Comparison of ENCODE assay signal across 7 mouse cellular contexts in genomic region chr1:91038010-91038409, GRCm38 (mm10). TPM values are rescaled to one million over a fixed set of nuclear protein-coding genes. Genes with fewer than 3 reads are reported as not detected.
A peak's percentile ranks its signal among the peaks of the same experiment; 100 is the strongest.
DNase-seq lines count a peak whose midpoint lies in the region; ATAC-seq and TF ChIP-seq lines count a peak whose summit lies in the region.

No protein-coding gene starts in this region.

- H3K9me3 ChIP-seq in liver, embryonic 14.5 days (ENCODE audit: control insufficient read depth, low read length): no peaks in the 10 kb centered on the region
- no peaks in the 10 kb centered on the region for H3K9me3 ChIP-seq in liver, embryonic 11.5 days (ENCODE audit: control insufficient read depth, low read length)

- no peaks in the 10 kb centered on the region for H3K27me3 ChIP-seq in liver, embryonic 14.5 days (ENCODE audit: control insufficient read depth, insufficient read depth, low read length)
- H3K27me3 ChIP-seq in liver, embryonic 11.5 days (replicated peaks; ENCODE audit: control insufficient read depth, insufficient read depth, low read length): no peaks in the 10 kb centered on the region

- H3K4me3 ChIP-seq in liver, embryonic 14.5 days (ENCODE audit: insufficient read depth in 1 of 2, low read depth in 2 of 2, low read length in 2 of 2): no peak overlapping the region
- no peak overlapping the region for H3K4me3 ChIP-seq in liver, embryonic 11.5 days (ENCODE audit: low read depth, low read length)
- no peak overlapping the region for H3K4me3 ChIP-seq in bone marrow macrophage, adult 2 months (ENCODE audit: insufficient read depth, low read length)
- no peak overlapping the region for H3K4me3 ChIP-seq in lung, adult 2 months (replicated peaks; ENCODE audit: extremely low read depth, low read depth, low read length)

- peaks cover 0 to 6% of the 10 kb centered on the region in 2 experiments; a peak in 2 of 4 replicates for H3K4me1 ChIP-seq in liver, embryonic 14.5 days (replicated peaks; ENCODE audit: control insufficient read depth in 2 of 2, insufficient read depth in 2 of 2, low read length in 1 of 2)
- peaks cover 10% of the 10 kb centered on the region for H3K4me1 ChIP-seq in liver, embryonic 11.5 days (replicated peaks; ENCODE audit: control insufficient read depth, insufficient read depth, low read length)
- H3K4me1 ChIP-seq in bone marrow macrophage, adult 2 months (ENCODE audit: control insufficient read depth, insufficient read depth, low read length): peaks cover 69% of the 10 kb centered on the region
- H3K4me1 ChIP-seq in lung, adult 2 months (ENCODE audit: control insufficient read depth, insufficient read depth, low read length): peaks cover 20% of the 10 kb centered on the region

- peak; percentile 72 for TF ChIP-seq CTCF in liver, embryonic 14.5 days (IDR thresholded peaks at IDR 0.05; ENCODE audit: low read depth)
- TF ChIP-seq CTCF in bone marrow macrophage, adult 2 months (IDR thresholded peaks at IDR 0.05; ENCODE audit: low read depth, low read length): peak; percentile 69
- peak; percentile 84 for TF ChIP-seq CTCF in lung, adult 2 months (IDR thresholded peaks at IDR 0.05; ENCODE audit: insufficient read depth, low read length)

- no peak overlapping the region for H3K9ac ChIP-seq in liver, embryonic 14.5 days (replicated peaks)
- H3K9ac ChIP-seq in liver, embryonic 11.5 days (ENCODE audit: low read depth, low read length): no peak overlapping the region

- H3K4me2 ChIP-seq in liver, embryonic 14.5 days (ENCODE audit: low read depth): no peak overlapping the region
- no peak overlapping the region for H3K4me2 ChIP-seq in liver, embryonic 11.5 days

- no peak for ATAC-seq in liver, embryonic 14.5 days (ENCODE audit: insufficient read depth)
- ATAC-seq in liver, embryonic 11.5 days (replicated peaks; ENCODE audit: low FRiP score): no peak
- no peak for ATAC-seq in erythroblast, adult 5-6 weeks (replicated peaks; ENCODE audit: low FRiP score, poor library complexity, severe bottlenecking)

- H3K36me3 ChIP-seq in liver, embryonic 14.5 days (replicated peaks; ENCODE audit: control insufficient read depth, insufficient read depth, low read depth): no peaks in the 10 kb centered on the region
- H3K36me3 ChIP-seq in liver, embryonic 11.5 days (ENCODE audit: control insufficient read depth, insufficient read depth, low read length): no peaks in the 10 kb centered on the region

- TF ChIP-seq POLR2A in bone marrow macrophage, adult 2 months (IDR thresholded peaks at IDR 0.05; ENCODE audit: borderline replicate concordance, low read depth, low read length): no peak
- no peak for TF ChIP-seq POLR2A in lung, adult 2 months (IDR thresholded peaks at IDR 0.05; ENCODE audit: borderline replicate concordance, extremely low read depth, low read depth, low read length)

- WGBS in liver, embryonic 14.5 days (ENCODE audit: insufficient replicate concordance): 46% methylated on average over 6 of the region's 6 CpGs
- 71% methylated on average over 6 of the region's 6 CpGs for WGBS in liver, embryonic 11.5 days
- WGBS in lung, adult 2 months: 29% methylated on average over 6 of the region's 6 CpGs

- no peak for DNase-seq in liver, embryonic 14.5 days (ENCODE audit: low read depth in 3 of 3, low spot score in 3 of 3)
- no peak for DNase-seq in liver, embryonic 11.5 days (ENCODE audit: low spot score)
- no peak for DNase-seq in lung, adult 2 months
- peak; percentile 72 for DNase-seq in thymus, postnatal 0 days (ENCODE audit: low spot score)
- no peak for DNase-seq in left cerebral cortex, adult 18-20 months (ENCODE audit: low spot score in 2 of 2)

- TF ChIP-seq EP300 in liver, embryonic 14.5 days (IDR thresholded peaks at IDR 0.05; ENCODE audit: low read depth): no peak

- no peak overlapping the region for H3K27ac ChIP-seq in liver, embryonic 14.5 days
- H3K27ac ChIP-seq in liver, embryonic 11.5 days (ENCODE audit: low read depth, low read length): no peak overlapping the region
- peak overlapping the region; percentile 62 for H3K27ac ChIP-seq in bone marrow macrophage, adult 2 months (ENCODE audit: insufficient read depth, low read depth, low read length)

RNA-seq across cellular contexts. Expression of gene Lrrfip1, which starts 39.5 kb away (rescaled TPM):
- polyA plus RNA-seq in liver, embryonic 14.5 days (2012; rRNA removed): 4.6 and 9.4 TPM in 2 replicates
- 10.0 and 12.5 TPM in 2 replicates for polyA plus RNA-seq in liver, embryonic 14.5 days (2014; fragmentation: Nextera tagmentation; extraction: Ambion mirVana)
- polyA plus RNA-seq in liver, embryonic 11.5 days (2014; fragmentation: Nextera tagmentation; extraction: Ambion mirVana): 26.5 and 29.1 TPM in 2 replicates
- 98.5 and 98.7 TPM in 2 replicates for polyA plus RNA-seq in bone marrow macrophage, adult 2 months (2012; ENCODE audit: insufficient read depth, insufficient read length, missing spikeins)
- 30.5 and 38.1 TPM in 2 replicates for polyA plus RNA-seq in lung, adult 2 months (2012; rRNA removed)
- polyA plus RNA-seq in thymus, postnatal 0 days (2015; fragmentation: Nextera tagmentation; extraction: Ambion mirVana): 59.8 and 61.1 TPM in 2 replicates
- 10 to 100 TPM; 71.0 to 74.6 TPM for total RNA-seq in left cerebral cortex, adult 18-20 months (2021)
- total RNA-seq in erythroblast, adult 5-6 weeks (2015; ENCODE audit: low replicate concordance): 16.9 and 26.1 TPM in 2 replicates
- 28.5 and 33.3 TPM in 2 replicates for total RNA-seq in erythroblast, adult 5-6 weeks (2017; ENCODE audit: low replicate concordance)
